Mouse (Mus musculus) cerebellum, postnatal 4 days (tissue): ENCODE measurements at regions not wholly inside any gene's neighbourhood (a gene's known extent, or its start where the extent isn't known, plus 50 kb on each side); places are given as distances from the start of the nearest gene placed in this dataset.
"Not testable (repeated sequence)": the region's sequence is repeated elsewhere in the genome, so short reads cannot be mapped to it uniquely, and the experiment has no call there.

Experiments used
- DNase-seq, 2 experiments: peaks; one replicate each; pipeline ENCODE4 v3.0.0; 2022; ENCODE audit warnings: low spot score in 2 of 2, mixed read lengths in 1 of 2

DNA sequence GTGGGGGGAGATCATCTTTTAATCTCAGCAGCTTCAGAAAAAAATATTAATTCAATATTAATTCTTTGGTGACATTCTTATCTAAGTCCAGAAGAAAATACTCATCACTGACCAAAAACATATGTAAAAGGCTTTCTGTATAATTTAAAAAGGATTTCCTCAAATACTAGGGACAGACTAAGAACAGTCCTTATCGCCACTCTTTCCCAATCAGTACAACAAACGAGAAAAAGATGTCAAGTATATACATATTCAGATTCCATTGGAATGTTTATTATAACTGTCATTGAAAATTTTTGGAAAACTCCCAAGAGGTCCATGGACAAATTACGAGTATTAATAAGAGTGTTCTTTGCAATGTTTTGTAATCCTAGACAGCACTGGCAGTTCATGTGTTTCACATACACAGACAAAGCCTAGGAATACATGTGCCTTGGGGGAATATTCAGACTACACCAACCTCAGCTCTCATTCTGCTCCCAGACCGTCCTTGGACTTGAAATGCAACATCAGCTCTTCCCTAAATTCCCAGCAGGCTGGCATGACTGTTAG, 270.4 kb upstream of the Dcbld2 start:
- no peak for DNase-seq

DNA sequence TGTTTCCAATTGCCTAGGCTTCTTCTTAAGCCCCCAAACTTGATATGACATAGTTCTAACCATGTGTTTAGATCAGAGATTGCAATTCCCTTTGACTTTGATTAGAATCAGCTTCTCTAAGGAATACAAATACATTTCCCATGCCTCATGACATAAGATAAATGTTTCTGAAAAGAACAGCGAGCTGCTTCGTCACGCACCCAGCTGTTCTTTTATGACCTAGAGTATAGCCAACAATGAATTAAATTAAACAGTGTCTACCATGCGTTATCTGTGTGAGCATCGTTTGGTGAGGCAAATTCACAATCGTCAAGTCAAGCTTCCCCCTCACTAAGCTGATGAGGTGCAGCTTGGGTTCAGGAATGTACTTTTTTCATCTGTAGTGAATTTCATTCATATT, 261.8 kb upstream of the Dcbld2 start:
- no peak for DNase-seq

DNA sequence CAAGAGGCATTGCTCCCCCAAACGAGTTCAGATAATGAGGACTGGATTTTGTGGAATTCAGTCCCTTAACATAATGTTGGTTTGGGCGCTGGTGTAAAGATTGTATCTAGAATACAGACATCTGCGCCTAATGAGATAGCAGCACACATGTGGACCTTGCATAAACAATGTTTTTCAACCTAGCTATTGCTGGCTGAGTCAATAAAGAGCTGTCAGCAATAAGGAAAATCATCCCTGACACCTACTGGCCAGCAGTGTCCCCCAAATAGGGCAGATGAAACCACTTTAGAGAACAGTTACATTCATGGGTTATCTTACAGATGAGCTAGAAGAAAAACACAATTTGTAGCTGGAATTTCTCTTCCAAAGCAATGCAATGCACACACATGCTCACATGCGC, 252.7 kb upstream of the Dcbld2 start:
- DNase-seq, result no peak

GRCm38 (mm10) chr16:58178744-58179401, 229.4 kb upstream of the Dcbld2 start:
- DNase-seq, result no peak

DNA sequence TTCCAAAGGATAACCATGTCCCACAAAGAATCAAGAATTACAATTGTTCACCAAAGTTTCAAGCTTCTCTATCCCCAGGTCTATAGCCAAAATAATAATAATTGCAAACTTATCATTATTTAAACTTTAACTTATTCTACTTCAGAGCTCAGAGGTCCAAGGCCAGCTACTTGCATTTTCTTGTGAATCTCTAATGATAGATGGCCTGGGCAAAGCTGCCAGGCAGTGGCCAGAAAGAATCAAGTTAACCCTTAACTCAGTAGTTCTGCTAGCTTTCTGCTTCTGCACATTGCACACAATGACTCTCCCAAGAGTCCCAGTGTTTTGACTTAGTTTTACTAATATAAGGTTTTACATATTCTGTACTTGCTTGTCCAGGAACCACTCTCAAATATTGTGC, 228.3 kb upstream of the Dcbld2 start:
- not testable (repeated sequence) for DNase-seq

DNA sequence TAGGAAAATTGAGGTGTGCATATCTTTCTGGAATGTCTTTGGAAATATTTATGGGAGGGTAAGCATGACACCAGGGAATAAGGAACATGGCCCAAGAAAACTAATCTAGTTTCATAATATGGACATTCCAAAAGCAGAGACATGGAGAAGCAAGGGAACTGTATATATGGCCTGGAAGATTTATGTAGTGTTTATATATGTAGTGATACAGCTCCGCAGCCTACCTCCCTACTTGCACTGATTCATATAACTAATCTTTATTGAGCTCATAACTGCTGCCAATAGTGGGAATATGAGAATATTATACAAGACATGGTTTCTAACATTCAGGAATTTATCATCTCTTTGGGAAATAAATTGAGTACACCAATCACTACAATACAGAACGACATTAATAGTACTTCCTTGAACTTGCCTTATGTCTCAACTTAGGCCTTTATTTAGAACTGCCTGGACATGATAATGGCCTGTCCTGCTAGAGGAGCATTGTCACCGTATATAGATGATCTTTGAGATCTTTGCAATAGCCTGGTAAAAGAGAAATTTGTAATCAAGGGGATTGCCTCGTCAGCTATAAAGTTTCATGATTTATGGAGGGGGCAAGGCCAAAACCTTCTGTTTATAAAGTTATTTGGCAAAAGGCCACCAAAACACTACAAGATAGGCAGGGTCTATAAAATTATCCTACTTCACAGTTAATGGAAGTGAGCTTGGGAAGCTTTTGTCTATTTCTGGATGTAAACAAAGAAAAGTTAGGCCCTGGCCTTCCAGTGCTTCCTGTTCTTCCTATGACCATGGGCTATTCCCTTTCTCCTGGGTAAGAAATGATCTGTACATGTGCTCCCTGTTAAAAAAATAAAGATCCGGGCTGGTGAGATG, 213.4 kb upstream of the Dcbld2 start:
- no peak for DNase-seq

DNA sequence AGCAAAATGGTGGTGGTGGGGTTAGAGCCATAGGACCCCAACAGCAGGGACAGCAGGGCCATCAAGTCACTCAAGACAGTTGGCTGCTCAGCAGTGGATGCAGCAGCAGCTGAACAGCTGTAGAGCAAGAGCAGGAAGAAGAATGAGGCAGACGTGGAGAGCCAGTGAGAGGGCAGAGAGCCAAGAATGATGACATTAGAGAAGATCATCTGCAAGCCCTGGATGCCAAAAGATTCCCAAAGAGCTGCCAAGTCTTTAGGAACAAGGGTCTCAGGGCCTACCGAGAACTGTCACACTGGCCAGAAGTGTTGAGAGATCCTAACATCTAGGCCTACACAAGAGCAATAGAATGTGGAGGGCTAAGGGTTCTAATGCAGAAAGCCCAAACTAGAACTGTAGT, 196.4 kb upstream of the Dcbld2 start:
- no peak for DNase-seq

DNA sequence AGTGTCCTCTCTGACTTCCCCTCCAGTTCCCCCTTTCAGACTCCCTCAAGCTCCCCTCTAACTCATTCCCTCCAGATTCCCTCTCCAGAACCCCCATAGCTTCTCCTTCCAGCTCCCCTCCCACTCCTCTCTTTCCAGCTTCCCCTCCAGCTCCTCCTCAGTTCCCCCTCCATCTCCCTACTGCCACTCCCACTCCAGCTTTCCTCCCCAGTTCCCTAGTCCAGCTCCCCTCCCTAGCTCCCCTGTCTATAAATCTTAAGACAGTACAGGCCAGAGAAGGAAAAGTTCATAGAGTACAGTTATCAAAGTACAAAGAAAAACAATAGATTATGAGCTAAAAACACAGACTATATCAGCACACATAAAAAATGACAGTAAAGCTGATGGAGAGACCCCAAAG, 173.6 kb upstream of the Dcbld2 start:
- DNase-seq, result no peak

DNA sequence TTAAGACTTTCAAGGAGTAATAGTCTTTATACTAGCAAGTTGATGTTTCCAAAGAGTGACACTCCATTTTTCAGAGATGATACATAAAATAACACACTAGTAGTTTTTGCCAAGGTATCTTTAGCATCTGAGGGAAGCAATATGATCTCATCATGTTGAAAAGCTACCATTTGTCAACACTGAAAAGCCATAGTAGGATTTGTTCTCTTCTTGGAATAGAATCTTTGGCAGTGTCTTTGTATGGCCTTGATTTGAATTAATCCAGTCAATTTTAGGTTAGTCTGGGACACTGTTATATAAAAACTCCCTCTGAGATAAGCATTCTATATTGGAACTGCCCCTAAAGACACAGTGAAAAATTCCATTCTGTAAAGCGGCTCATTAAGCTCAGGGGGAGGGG, 171.4 kb upstream of the Dcbld2 start:
- no peak for DNase-seq

GRCm38 (mm10) chr16:58276281-58276680, 132.0 kb upstream of the Dcbld2 start:
- DNase-seq, result no peak

GRCm38 (mm10) chr16:58281474-58281873, 126.8 kb upstream of the Dcbld2 start:
- no peak for DNase-seq

DNA sequence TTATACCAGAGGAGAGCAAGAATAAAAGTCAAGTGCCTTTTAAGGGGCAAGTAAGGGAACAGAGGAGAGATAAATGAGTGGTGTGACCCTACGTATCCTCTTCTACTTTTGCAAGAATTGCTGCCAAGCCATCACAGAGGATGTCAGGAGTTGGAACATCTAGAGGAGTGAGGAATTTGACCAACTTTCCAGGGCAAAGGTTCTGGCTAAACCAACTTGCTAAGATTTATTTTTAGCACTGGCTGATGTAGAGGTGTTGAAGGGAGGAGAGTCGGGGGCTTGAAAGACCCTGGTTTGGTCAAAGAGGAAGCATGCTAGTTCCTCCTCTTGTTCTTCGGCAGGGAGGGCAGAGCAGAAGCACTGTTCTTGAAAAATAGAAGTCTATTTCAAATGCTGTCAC, 113.8 kb upstream of the Dcbld2 start:
- no peak for DNase-seq

DNA sequence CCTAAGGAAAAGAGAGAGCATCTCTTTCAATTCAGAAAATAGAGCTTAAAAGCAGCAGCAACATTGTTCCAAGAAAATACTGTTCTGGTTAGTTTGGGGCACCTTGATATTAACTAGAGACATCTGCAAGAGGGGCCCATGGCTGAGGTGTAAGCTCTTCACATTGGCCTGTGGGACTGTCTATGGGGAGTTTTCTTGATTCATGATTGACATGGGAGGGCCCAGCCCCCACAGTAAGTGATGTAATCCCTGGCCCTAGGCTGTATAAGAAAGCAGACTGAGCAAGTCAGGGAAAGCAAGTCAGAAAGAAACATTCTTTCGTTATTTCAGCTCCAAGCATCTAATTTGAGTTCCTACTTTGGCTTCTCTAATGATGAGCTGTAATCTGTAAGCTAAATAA, 113.1 kb upstream of the Dcbld2 start:
- no peak for DNase-seq

GRCm38 (mm10) chr16:58299495-58299894, 108.7 kb upstream of the Dcbld2 start:
- peak in 1 of 2 experiments; percentile 56 for DNase-seq

- no peak for DNase-seq
These were observed 108.1 kb upstream of the Dcbld2 start for GRCm38 (mm10) chr16:58300098-58300497.

GRCm38 (mm10) chr16:58303555-58303954, 104.7 kb upstream of the Dcbld2 start:
- no peak for DNase-seq

GRCm38 (mm10) chr16:58316889-58317455, 91.3 kb upstream of the Dcbld2 start:
- no peak for DNase-seq

GRCm38 (mm10) chr16:58331087-58331486, 77.2 kb upstream of the Dcbld2 start:
- no peak for DNase-seq

- DNase-seq, result no peak
These were observed 64.3 kb upstream of the Dcbld2 start for GRCm38 (mm10) chr16:58343921-58344320.

- no peak for DNase-seq
These were observed 58.9 kb upstream of the Dcbld2 start for GRCm38 (mm10) chr16:58349354-58349753.

DNA sequence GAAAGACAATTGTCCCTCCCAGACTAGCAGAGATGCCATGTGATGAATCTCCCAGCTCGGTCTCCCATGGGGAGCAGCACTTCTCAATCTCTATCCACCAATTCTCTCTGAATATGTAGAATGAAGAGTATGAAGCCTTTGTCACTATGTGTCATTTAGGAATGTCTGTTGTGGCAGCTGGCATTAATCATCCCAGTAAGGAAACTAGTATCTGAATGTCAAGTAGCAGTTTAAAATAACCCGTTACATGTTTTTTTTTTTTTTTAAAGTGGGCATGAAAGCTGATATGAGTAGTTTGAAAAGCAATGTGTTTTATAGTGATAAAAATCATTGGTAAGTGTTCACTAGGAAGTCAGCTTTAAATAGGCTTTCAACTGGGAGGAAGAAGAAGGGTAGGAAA, 58.4 kb upstream of the Dcbld2 start:
- DNase-seq, result no peak

- DNase-seq, result no peak
These were observed 56.1 kb upstream of the Dcbld2 start for GRCm38 (mm10) chr16:58352156-58352555.

GRCm38 (mm10) chr16:58354551-58354950, 53.7 kb upstream of the Dcbld2 start:
- no peak for DNase-seq
